Mouse (Mus musculus): ENCODE results near the gene Cog6. TPM values are rescaled to one million over a fixed set of nuclear protein-coding genes. Genes with fewer than 3 reads are reported as not detected.

Cog6 gene
- polyA plus RNA-seq, 1 experiment = 38.8 TPM

DNA sequence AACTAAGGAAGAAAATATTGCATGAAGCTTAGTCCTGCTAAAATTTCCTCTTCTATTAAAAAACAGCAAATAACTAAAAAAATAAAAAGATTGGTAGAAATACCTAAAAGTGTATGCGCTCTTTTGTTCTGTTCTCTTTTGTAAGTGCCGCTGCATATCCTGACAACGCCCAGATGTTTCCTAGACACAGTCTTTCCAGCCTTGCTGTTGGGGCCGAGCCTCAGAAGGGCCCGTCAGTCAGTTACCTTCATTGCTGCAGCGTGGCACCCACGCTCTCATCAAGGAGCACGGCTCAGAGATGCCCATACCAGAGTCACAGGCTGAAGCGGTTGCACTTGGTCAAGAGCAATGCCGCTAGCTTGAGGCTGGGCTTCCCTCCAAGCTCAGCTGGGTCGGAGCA lies 60.8 kb downstream of the Cog6 start:
- no peaks in the 10 kb centered on the region for H3K4me1 ChIP-seq (ENCODE audit: control insufficient read depth, insufficient read depth, low read length)
- H3K27ac ChIP-seq (ENCODE audit: insufficient read depth, low read length) = no peak overlapping the region
- TF ChIP-seq CTCF (IDR thresholded peaks at IDR 0.05; ENCODE audit: extremely low read depth, insufficient read depth, low read length) (no peak), POLR2A (IDR thresholded peaks at IDR 0.05; ENCODE audit: extremely low read depth, insufficient read depth, low read length) (no peak)
- no peak overlapping the region for H3K4me3 ChIP-seq (ENCODE audit: insufficient read depth, low read length)

- Histone ChIP-seq H3K4me1 (ENCODE audit: control insufficient read depth, insufficient read depth, low read length) (no peaks in the 10 kb centered on the region), H3K27ac (ENCODE audit: insufficient read depth, low read length) (no peak overlapping the region), H3K4me3 (ENCODE audit: insufficient read depth, low read length) (no peak overlapping the region)
- TF ChIP-seq POLR2A (IDR thresholded peaks at IDR 0.05; ENCODE audit: extremely low read depth, insufficient read depth, low read length) (no peak), CTCF (IDR thresholded peaks at IDR 0.05; ENCODE audit: extremely low read depth, insufficient read depth, low read length) (no peak)
These were observed 61.5 kb downstream of the Cog6 start for GRCm38 (mm10) chr3:52955481-52956019.

GRCm38 (mm10) chr3:52954656-52955055 lies 62.4 kb downstream of the Cog6 start:
- Histone ChIP-seq H3K27ac (ENCODE audit: insufficient read depth, low read length) (no peak overlapping the region), H3K4me3 (ENCODE audit: insufficient read depth, low read length) (no peak overlapping the region), H3K4me1 (ENCODE audit: control insufficient read depth, insufficient read depth, low read length) (no peaks in the 10 kb centered on the region)
- TF ChIP-seq POLR2A (IDR thresholded peaks at IDR 0.05; ENCODE audit: extremely low read depth, insufficient read depth, low read length) (no peak), CTCF (IDR thresholded peaks at IDR 0.05; ENCODE audit: extremely low read depth, insufficient read depth, low read length) (no peak)

DNA sequence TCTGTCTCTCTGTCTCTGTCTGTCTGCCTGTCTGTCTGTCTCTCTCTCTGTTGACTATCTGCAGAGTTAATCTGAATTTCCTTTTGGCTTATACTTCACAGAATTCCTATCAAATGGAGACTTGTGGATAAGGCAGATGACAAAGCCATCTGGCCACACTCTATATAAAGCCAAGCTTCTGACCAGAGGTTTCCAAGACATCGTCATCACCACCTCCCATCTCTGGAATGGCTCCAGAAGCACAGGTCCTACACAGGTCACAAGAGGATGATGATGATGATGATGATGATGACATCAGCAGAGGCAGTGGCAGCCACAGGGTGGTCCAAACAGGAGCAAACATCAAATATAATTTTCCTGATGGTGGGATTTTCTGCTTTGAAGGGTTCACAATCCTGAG lies 63.2 kb downstream of the Cog6 start:
- Histone ChIP-seq H3K4me3 (ENCODE audit: insufficient read depth, low read length) (no peak overlapping the region), H3K4me1 (ENCODE audit: control insufficient read depth, insufficient read depth, low read length) (no peaks in the 10 kb centered on the region), H3K27ac (ENCODE audit: insufficient read depth, low read length) (no peak overlapping the region)
- no peak for TF ChIP-seq POLR2A (IDR thresholded peaks at IDR 0.05; ENCODE audit: extremely low read depth, insufficient read depth, low read length)
- no peak for TF ChIP-seq CTCF (IDR thresholded peaks at IDR 0.05; ENCODE audit: extremely low read depth, insufficient read depth, low read length)

- TF ChIP-seq POLR2A (IDR thresholded peaks at IDR 0.05; ENCODE audit: extremely low read depth, insufficient read depth, low read length) = no peak
- no peak for TF ChIP-seq CTCF (IDR thresholded peaks at IDR 0.05; ENCODE audit: extremely low read depth, insufficient read depth, low read length)
- H3K4me3 ChIP-seq (ENCODE audit: insufficient read depth, low read length) = no peak overlapping the region
- no peak overlapping the region for H3K27ac ChIP-seq (ENCODE audit: insufficient read depth, low read length)
These were observed 68.2 kb downstream of the Cog6 start for GRCm38 (mm10) chr3:52948824-52949223.

DNA sequence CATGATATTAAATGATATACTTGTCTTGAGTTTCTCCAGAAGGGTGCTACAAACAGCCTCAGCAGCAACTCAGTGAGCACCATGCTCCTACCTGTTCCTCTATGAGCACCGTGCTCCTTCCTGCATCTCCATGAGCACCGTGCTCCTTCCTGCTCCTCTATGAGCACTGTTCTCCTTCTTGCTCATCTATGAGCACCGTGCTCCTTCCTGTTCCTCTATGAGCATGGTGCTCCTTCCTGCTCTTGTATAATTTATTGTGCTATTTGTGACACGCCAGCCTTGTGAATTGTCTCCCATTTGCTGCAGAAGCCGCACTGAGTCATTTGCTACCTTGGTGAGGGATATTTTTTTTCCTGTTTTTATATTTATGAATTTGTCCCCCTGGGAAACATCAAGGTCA lies 69.6 kb downstream of the Cog6 start:
- TF ChIP-seq CTCF (IDR thresholded peaks at IDR 0.05; ENCODE audit: extremely low read depth, insufficient read depth, low read length) (no peak), POLR2A (IDR thresholded peaks at IDR 0.05; ENCODE audit: extremely low read depth, insufficient read depth, low read length) (no peak)

More at GRCm38 (mm10) chr3:52948824-52949223, 68.2 kb downstream of the Cog6 start:
- H3K4me1 ChIP-seq (ENCODE audit: control insufficient read depth, insufficient read depth, low read length) = no peaks in the 10 kb centered on the region

GRCm38 (mm10) chr3:52940832-52941468 lies 76.1 kb downstream of the Cog6 start:
- Histone ChIP-seq H3K4me3 (ENCODE audit: insufficient read depth, low read length) (no peak overlapping the region), H3K4me1 (ENCODE audit: control insufficient read depth, insufficient read depth, low read length) (peaks cover 1% of the 10 kb centered on the region; the same call in 1 of the 2 replicates), H3K27ac (ENCODE audit: insufficient read depth, low read length) (no peak overlapping the region)
- TF ChIP-seq POLR2A (IDR thresholded peaks at IDR 0.05; ENCODE audit: extremely low read depth, insufficient read depth, low read length) (no peak), CTCF (IDR thresholded peaks at IDR 0.05; ENCODE audit: extremely low read depth, insufficient read depth, low read length) (no peak)

More for the DNA sequence above, 69.6 kb downstream of the Cog6 start:
- H3K4me3 ChIP-seq (ENCODE audit: insufficient read depth, low read length) = no peak overlapping the region
- no peak overlapping the region for H3K27ac ChIP-seq (ENCODE audit: insufficient read depth, low read length)
- H3K4me1 ChIP-seq (ENCODE audit: control insufficient read depth, insufficient read depth, low read length) = no peaks in the 10 kb centered on the region

- Histone ChIP-seq H3K4me3 (ENCODE audit: insufficient read depth, low read length) (no peak overlapping the region), H3K4me1 (ENCODE audit: control insufficient read depth, insufficient read depth, low read length) (peaks cover 1% of the 10 kb centered on the region; the same call in 1 of the 2 replicates), H3K27ac (ENCODE audit: insufficient read depth, low read length) (no peak overlapping the region)
- TF ChIP-seq POLR2A (IDR thresholded peaks at IDR 0.05; ENCODE audit: extremely low read depth, insufficient read depth, low read length) (no peak), CTCF (IDR thresholded peaks at IDR 0.05; ENCODE audit: extremely low read depth, insufficient read depth, low read length) (no peak)
These were observed 78.6 kb downstream of the Cog6 start for GRCm38 (mm10) chr3:52938398-52938797.

GRCm38 (mm10) chr3:52937739-52938306 lies 79.2 kb downstream of the Cog6 start:
- no peak overlapping the region for H3K4me3 ChIP-seq (ENCODE audit: insufficient read depth, low read length)
- H3K27ac ChIP-seq (ENCODE audit: insufficient read depth, low read length) = no peak overlapping the region
- TF ChIP-seq POLR2A (IDR thresholded peaks at IDR 0.05; ENCODE audit: extremely low read depth, insufficient read depth, low read length) (no peak), CTCF (IDR thresholded peaks at IDR 0.05; ENCODE audit: extremely low read depth, insufficient read depth, low read length) (no peak)
- peaks cover 1% of the 10 kb centered on the region; the same call in 1 of the 2 replicates for H3K4me1 ChIP-seq (ENCODE audit: control insufficient read depth, insufficient read depth, low read length)

DNA sequence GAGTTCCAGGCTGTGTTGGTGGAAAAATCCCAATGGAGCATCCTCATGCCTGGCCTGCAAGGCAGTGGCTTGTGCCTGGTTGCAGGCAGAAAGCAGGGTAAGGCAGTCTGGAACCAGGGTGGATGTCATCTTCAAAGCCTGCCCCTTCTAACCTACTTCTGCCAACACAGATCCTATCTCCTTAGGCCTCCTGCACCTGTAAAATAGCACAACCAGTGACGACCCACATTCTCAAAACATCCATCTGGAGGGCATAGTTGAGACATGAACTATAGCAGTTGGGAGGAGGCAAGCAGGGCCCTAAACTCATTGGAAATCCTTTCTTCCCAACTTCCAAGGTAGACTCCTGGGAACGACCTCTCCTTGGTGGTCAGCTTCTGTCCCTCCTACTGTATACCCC lies 85.1 kb downstream of the Cog6 start:
- H3K27ac ChIP-seq (ENCODE audit: insufficient read depth, low read length) = no peak overlapping the region
- no peak overlapping the region for H3K4me3 ChIP-seq (ENCODE audit: insufficient read depth, low read length)
- TF ChIP-seq CTCF (IDR thresholded peaks at IDR 0.05; ENCODE audit: extremely low read depth, insufficient read depth, low read length) = no peak
- H3K4me1 ChIP-seq (ENCODE audit: control insufficient read depth, insufficient read depth, low read length) = no peaks in the 10 kb centered on the region

Other genes starting within 250 kb of the Cog6 start
- gene Lhfp, start 24.3 kb upstream of the Cog6 start, polyA plus RNA-seq (2012; rRNA removed) = 33.6 and 35.1 TPM in 2 replicates

Measured in cortical plate, adult 2 months (tissue).